8 mouse cellular contexts compared by ENCODE assay signal in the genomic region with DNA sequence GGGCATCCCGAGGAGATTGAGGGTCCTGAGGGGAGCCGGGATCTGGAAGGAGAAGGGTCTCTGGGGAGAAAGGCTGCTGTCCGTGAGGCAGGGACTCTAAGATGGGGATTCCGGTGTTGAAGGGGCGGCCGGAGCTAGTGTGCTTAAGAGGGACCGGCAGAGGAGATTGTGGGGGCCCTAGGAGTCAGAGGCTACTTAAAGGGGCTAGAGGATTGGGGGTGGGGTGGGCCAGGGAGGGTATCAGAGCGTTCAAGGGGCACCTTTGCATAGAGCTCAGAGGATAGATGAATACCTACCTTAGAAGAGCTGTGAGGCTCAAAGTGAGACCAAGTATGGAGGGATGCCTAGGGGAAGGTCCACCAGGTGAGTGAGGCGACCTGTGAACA. TPM values are rescaled to one million over a fixed set of nuclear protein-coding genes. Genes with fewer than 3 reads are reported as not detected.
DNase-seq lines count a peak whose midpoint lies in the region; ATAC-seq and TF ChIP-seq lines count a peak whose summit lies in the region.

No protein-coding gene starts in this region.

- H3K79me2 ChIP-seq in CH12.LX (replicated peaks; ENCODE audit: control insufficient read depth, extremely low read depth, insufficient read depth, poor library complexity, severe bottlenecking), result peaks cover 24% of the 10 kb centered on the region

- H3K27ac ChIP-seq in heart, embryonic 12.5 days (ENCODE audit: poor library complexity, severe bottlenecking), result peak overlapping the region; percentile 100
- peak overlapping the region; percentile 46 for H3K27ac ChIP-seq in CH12.LX (ENCODE audit: insufficient read depth, low read depth)
- peak overlapping the region; percentile 97 for H3K27ac ChIP-seq in forebrain, embryonic 14.5 days (ENCODE audit: low read depth, low read length)
- H3K27ac ChIP-seq in liver, postnatal 0 days (ENCODE audit: low read depth), result peak overlapping the region; percentile 97

- TF ChIP-seq CTCF in CH12.LX (conservative IDR thresholded peaks at IDR 0.05 in 1 of 2, IDR thresholded peaks at IDR 0.05 in 1 of 2; ENCODE audit: low read depth in 2 of 2, low read length in 2 of 2), result no peak
- TF ChIP-seq CTCF in liver, postnatal 0 days (IDR thresholded peaks at IDR 0.05; ENCODE audit: low read depth), result no peak

- peaks cover 3% of the 10 kb centered on the region for H3K36me3 ChIP-seq in heart, embryonic 12.5 days
- peaks cover 0 to 14% of the 10 kb centered on the region in 2 experiments for H3K36me3 ChIP-seq in CH12.LX (replicated peaks in 1 of 2; ENCODE audit: control insufficient read depth in 1 of 2, insufficient read depth in 1 of 2, low read length in 1 of 2)
- no peaks in the 10 kb centered on the region for H3K36me3 ChIP-seq in forebrain, embryonic 14.5 days (ENCODE audit: control insufficient read depth, insufficient read depth, low read length)
- H3K36me3 ChIP-seq in liver, postnatal 0 days (replicated peaks; ENCODE audit: insufficient read depth, low read length), result no peaks in the 10 kb centered on the region; the same call in 1 of the 2 replicates

- peak; percentile 22; the same call in 1 of the 2 replicates for ATAC-seq in heart, embryonic 12.5 days (ENCODE audit: insufficient number of reproducible peaks, low FRiP score)
- peak; percentile 49 for ATAC-seq in forebrain, embryonic 14.5 days
- ATAC-seq in liver, postnatal 0 days, result peak; percentile 9; the same call in 1 of the 2 replicates
- no peak for ATAC-seq in granulocyte monocyte progenitor cell, adult 5-6 weeks (replicated peaks; ENCODE audit: poor library complexity, severe bottlenecking)

- H3K4me1 ChIP-seq in heart, embryonic 12.5 days (replicated peaks), result peaks cover 18% of the 10 kb centered on the region
- H3K4me1 ChIP-seq in CH12.LX (ENCODE audit: control insufficient read depth in 1 of 2, insufficient read depth in 2 of 2), result peaks cover 4 to 48% of the 10 kb centered on the region in 2 experiments; a peak in 3 of 4 replicates
- peaks cover 10% of the 10 kb centered on the region for H3K4me1 ChIP-seq in forebrain, embryonic 14.5 days (ENCODE audit: control insufficient read depth, insufficient read depth, low read length)
- peaks cover 21% of the 10 kb centered on the region for H3K4me1 ChIP-seq in liver, postnatal 0 days (ENCODE audit: insufficient read depth)

- no peak for TF ChIP-seq EP300 in CH12.LX (IDR thresholded peaks at IDR 0.05; ENCODE audit: low read length)
- TF ChIP-seq EP300 in liver, postnatal 0 days (IDR thresholded peaks at IDR 0.05; ENCODE audit: low read depth), result no peak

- H3K9ac ChIP-seq in heart, embryonic 12.5 days, result peak overlapping the region; percentile 86
- peak overlapping the region; percentile 67 for H3K9ac ChIP-seq in CH12.LX (ENCODE audit: insufficient read depth, low read depth)
- H3K9ac ChIP-seq in forebrain, embryonic 14.5 days (ENCODE audit: low read length), result peak overlapping the region; percentile 97
- H3K9ac ChIP-seq in liver, postnatal 0 days (replicated peaks), result peak overlapping the region; percentile 96

- peak overlapping the region; percentile 79 for H3K4me2 ChIP-seq in heart, embryonic 12.5 days
- H3K4me2 ChIP-seq in CH12.LX (ENCODE audit: insufficient read depth, low read depth, poor library complexity, severe bottlenecking), result peak overlapping the region; percentile 96
- H3K4me2 ChIP-seq in forebrain, embryonic 14.5 days (ENCODE audit: low read length), result peak overlapping the region; percentile 62
- H3K4me2 ChIP-seq in liver, postnatal 0 days (ENCODE audit: low read depth, low read length), result peak overlapping the region; percentile 95

- H3K4me3 ChIP-seq in heart, embryonic 12.5 days, result peak overlapping the region; percentile 76
- H3K4me3 ChIP-seq in CH12.LX (replicated peaks in 1 of 3; ENCODE audit: low read depth in 2 of 3, low read length in 2 of 3, poor library complexity in 1 of 3), result peak overlapping the region; percentile 84 to 99 (median 88)
- H3K4me3 ChIP-seq in forebrain, embryonic 14.5 days (ENCODE audit: low read depth, low read length), result peak overlapping the region; percentile 92
- peak overlapping the region; percentile 86 for H3K4me3 ChIP-seq in liver, postnatal 0 days (ENCODE audit: low read depth, low read length)

- TF ChIP-seq POLR2A in CH12.LX (IDR thresholded peaks at IDR 0.05; ENCODE audit: low read depth, low read length), result no peak

- WGBS in heart, embryonic 12.5 days, result 1% methylated on average over 9 of the region's 9 CpGs
- 2% methylated on average over 9 of the region's 9 CpGs for WGBS in forebrain, embryonic 14.5 days
- 3% methylated on average over 9 of the region's 9 CpGs for WGBS in liver, postnatal 0 days (ENCODE audit: insufficient replicate concordance)

- H3K27me3 ChIP-seq in heart, embryonic 12.5 days (replicated peaks), result no peaks in the 10 kb centered on the region
- no peaks in the 10 kb centered on the region for H3K27me3 ChIP-seq in CH12.LX (replicated peaks)
- H3K27me3 ChIP-seq in forebrain, embryonic 14.5 days (replicated peaks; ENCODE audit: control insufficient read depth, insufficient read depth, low read length), result no peaks in the 10 kb centered on the region
- no peaks in the 10 kb centered on the region for H3K27me3 ChIP-seq in liver, postnatal 0 days (ENCODE audit: insufficient read depth, low read length)

- no peak for TF ChIP-seq RAD21 in CH12.LX (IDR thresholded peaks at IDR 0.05; ENCODE audit: low read depth, low read length)

- dilution Hi-C loops in CH12.LX (cut with MboI; ENCODE audit: extremely low pct_ligation_motif_present, extremely low pct_unique_long_range_greater_than_20kb, low sequenced_read_pairs), result no loop called here

- no peak for DNase-seq in heart, adult 18-20 months
- no peak for DNase-seq in CH12.LX (ENCODE audit: extremely low read depth)
- DNase-seq in forebrain, embryonic 14.5 days (ENCODE audit: low spot score), result peak; percentile 19
- DNase-seq in liver, postnatal 0 days, result no peak
- DNase-seq in kidney, adult 8-10 months, result no peak
- DNase-seq in adipocyte (ENCODE audit: low spot score), result no peak

- in situ Hi-C loops in CH12.LX (cut with MboI; ENCODE audit: low pct_ligation_motif_present, low pct_unique_long_range_greater_than_20kb, low sequenced_read_pairs), result no loop called here

- no peaks in the 10 kb centered on the region for H3K9me3 ChIP-seq in heart, embryonic 12.5 days (replicated peaks)
- H3K9me3 ChIP-seq in CH12.LX (replicated peaks; ENCODE audit: low read length), result no peaks in the 10 kb centered on the region
- H3K9me3 ChIP-seq in forebrain, embryonic 14.5 days (replicated peaks; ENCODE audit: control insufficient read depth, low read length), result no peaks in the 10 kb centered on the region
- no peaks in the 10 kb centered on the region for H3K9me3 ChIP-seq in liver, postnatal 0 days (ENCODE audit: low read length)

TF ChIP-seq in CH12.LX, 34 proteins besides CTCF, POLR2A, EP300 and RAD21:
- TF ChIP-seq SIN3A (IDR thresholded peaks at IDR 0.05; ENCODE audit: low read length) (peak; percentile 63; the same call in 1 of the 2 replicates), BHLHE40 (IDR thresholded peaks at IDR 0.05; ENCODE audit: low read depth, low read length) (no peak), ZMIZ1 (IDR thresholded peaks at IDR 0.05; ENCODE audit: low read depth, low read length) (no peak), POLR2AphosphoS2 (IDR thresholded peaks at IDR 0.05; ENCODE audit: low read depth, low read length) (no peak), CHD1 (IDR thresholded peaks at IDR 0.05; ENCODE audit: low read depth, low read length) (0 out of 2 replicates have a peak, but pooled peaks have one; percentile 56), MYC (IDR thresholded peaks at IDR 0.05; ENCODE audit: low read depth, low read length) (no peak), MXI1 (IDR thresholded peaks at IDR 0.05; ENCODE audit: low read depth, low read length) (peak; percentile 29; the same call in 1 of the 2 replicates), MAFK (IDR thresholded peaks at IDR 0.05; ENCODE audit: insufficient replicate concordance, low read length) (no peak), NRF1 (IDR thresholded peaks at IDR 0.05; ENCODE audit: low read depth, low read length) (no peak), PAX5 (IDR thresholded peaks at IDR 0.05; ENCODE audit: low read length) (no peak), ETS1 (conservative IDR thresholded peaks at IDR 0.05; ENCODE audit: low read depth, low read length) (no peak), TBP (conservative IDR thresholded peaks at IDR 0.05; ENCODE audit: low read depth, low read length) (no peak), E2F4 (IDR thresholded peaks at IDR 0.05; ENCODE audit: insufficient replicate concordance, low read depth, low read length) (no peak), MAX (IDR thresholded peaks at IDR 0.05; ENCODE audit: low read length) (no peak)

RNA-seq across cellular contexts. Expression of a gene that starts 0.5 kb away (rescaled TPM):
- 17.7 and 19.3 TPM in 2 replicates for polyA plus RNA-seq in heart, embryonic 12.5 days (2016; fragmentation: Nextera tagmentation; extraction: Ambion mirVana)
- total RNA-seq in heart, adult 18-20 months (2021), result 10 to 100 TPM; 16.9 to 20.8 TPM
- total RNA-seq in CH12.LX (2012; rRNA removed) (32.1 and 32.6 TPM in 2 replicates), CH12.LX (2014; rRNA removed) (22.8 and 24.9 TPM in 2 replicates)
- polyA plus RNA-seq in CH12.LX (2012; ENCODE audit: insufficient read length, low read depth), result 34.8 and 35.3 TPM in 2 replicates
- polyA plus RNA-seq in forebrain, embryonic 14.5 days (2014; fragmentation: Nextera tagmentation; extraction: Ambion mirVana), result 18.2 and 21.3 TPM in 2 replicates
- 3.6 and 4.1 TPM in 2 replicates for polyA plus RNA-seq in liver, postnatal 0 days (2015; fragmentation: Nextera tagmentation; extraction: Ambion mirVana)
- total RNA-seq in granulocyte monocyte progenitor cell, adult 5-6 weeks (2014; fragmentation: Nextera tagmentation), result 17.9 and 23.4 TPM in 2 replicates
- 22.4 and 26.8 TPM in 2 replicates for total RNA-seq in granulocyte monocyte progenitor cell, adult 5-6 weeks (2017)

RNA-seq across cellular contexts. Expression of a gene that starts 34.1 kb away (rescaled TPM):
- polyA plus RNA-seq in heart, embryonic 12.5 days (2016; fragmentation: Nextera tagmentation; extraction: Ambion mirVana), result 97.7 and 101 TPM in 2 replicates
- total RNA-seq in heart, adult 18-20 months (2021), result 10 to 100 TPM; 78.6 to 80.5 TPM
- total RNA-seq in CH12.LX (2012; rRNA removed) (93.8 and 109 TPM in 2 replicates), CH12.LX (2014; rRNA removed) (148 and 195 TPM in 2 replicates)
- 133 and 146 TPM in 2 replicates for polyA plus RNA-seq in CH12.LX (2012; ENCODE audit: insufficient read length, low read depth)
- 111 and 112 TPM in 2 replicates for polyA plus RNA-seq in forebrain, embryonic 14.5 days (2014; fragmentation: Nextera tagmentation; extraction: Ambion mirVana)
- 53.5 and 57.7 TPM in 2 replicates for polyA plus RNA-seq in liver, postnatal 0 days (2015; fragmentation: Nextera tagmentation; extraction: Ambion mirVana)
- 84.0 and 103 TPM in 2 replicates for total RNA-seq in granulocyte monocyte progenitor cell, adult 5-6 weeks (2014; fragmentation: Nextera tagmentation)
- total RNA-seq in granulocyte monocyte progenitor cell, adult 5-6 weeks (2017), result 57.8 and 80.8 TPM in 2 replicates

Comparison
In these comparisons a context has a peak if more than half of its experiments do, and no peak if none do; other contexts are left out.
1. H3K27ac ChIP-seq: peak in every context shown above with its lines; median percentile 100 in heart, embryonic 12.5 days; 97 in forebrain, embryonic 14.5 days; 97 in liver, postnatal 0 days; 46 in CH12.LX.